Mouse (Mus musculus) intestine, embryonic 14.5 days (tissue): ENCODE measurements at regions not wholly inside any gene's neighbourhood (a gene's known extent, or its start where the extent isn't known, plus 50 kb on each side); places are given as distances from the start of the nearest gene placed in this dataset.

ENCODE experiments used
- ATAC-seq: fragments of 200-750 bp; cut with Nextera tagmentation; replicated peaks from 2 replicates; pipeline ENCODE4 v1.8.0; 2017; ENCODE audit warnings: low read depth, moderate number of reproducible peaks, moderate TSS enrichment, moderate library complexity; ENCODE audit not compliant: low FRiP score, low TSS enrichment
- DNase-seq: peaks from one replicate; pipeline ENCODE4 v3.0.0-alpha.2; 2018; ENCODE audit warnings: low spot score
- H3K27ac ChIP-seq: fragments of 300-500 bp; sonication (generic); 2 replicates; pipeline ENCODE4 v1.5.1; 2014; ENCODE audit warnings: low read depth, mild to moderate bottlenecking, control low read depth
- H3K27me3 ChIP-seq: fragments of 300-500 bp; sonication (generic); replicated peaks from 2 replicates; pipeline ENCODE4 v1.6.1; 2014; ENCODE audit warnings: low read length, control low read depth; ENCODE audit not compliant: control insufficient read depth, insufficient read depth
- H3K36me3 ChIP-seq: fragments of 300-500 bp; sonication (generic); 2 replicates; pipeline ENCODE4 v1.6.1; 2014; ENCODE audit warnings: low read length, control low read depth; ENCODE audit not compliant: control insufficient read depth, insufficient read depth
- H3K4me1 ChIP-seq: fragments of 300-500 bp; sonication (generic); replicated peaks from 2 replicates; pipeline ENCODE4 v1.6.1; 2014; ENCODE audit warnings: low read length, control low read depth, mixed read lengths; ENCODE audit not compliant: control insufficient read depth, insufficient read depth
- H3K4me2 ChIP-seq: fragments of 300-500 bp; sonication (generic); 2 replicates; pipeline ENCODE4 v1.6.1; 2014; ENCODE audit warnings: low read length
- H3K4me3 ChIP-seq: fragments of 300-500 bp; sonication (generic); 2 replicates; pipeline ENCODE4 v1.5.1; 2014; ENCODE audit warnings: low read depth, low read length, control low read depth, mixed read lengths
- H3K9ac ChIP-seq: fragments of 300-500 bp; sonication (generic); 2 replicates; pipeline ENCODE4 v1.6.1; 2014; ENCODE audit warnings: mild to moderate bottlenecking, low read length
- H3K9me3 ChIP-seq: fragments of 300-500 bp; sonication (generic); 2 replicates; pipeline ENCODE4 v1.6.1; 2016; ENCODE audit warnings: low read length, control low read depth; ENCODE audit not compliant: control insufficient read depth
- WGBS: fragments of 180-500 bp; shearing (Covaris S2); extraction: QIAGEN DNeasy Blood & Tissue Kit; methylation state at CpG from one replicate; pipeline ENCODE4 v1.1.7; 2014; 5-methylcytosine and 5-hydroxymethylcytosine counted together

DNA sequence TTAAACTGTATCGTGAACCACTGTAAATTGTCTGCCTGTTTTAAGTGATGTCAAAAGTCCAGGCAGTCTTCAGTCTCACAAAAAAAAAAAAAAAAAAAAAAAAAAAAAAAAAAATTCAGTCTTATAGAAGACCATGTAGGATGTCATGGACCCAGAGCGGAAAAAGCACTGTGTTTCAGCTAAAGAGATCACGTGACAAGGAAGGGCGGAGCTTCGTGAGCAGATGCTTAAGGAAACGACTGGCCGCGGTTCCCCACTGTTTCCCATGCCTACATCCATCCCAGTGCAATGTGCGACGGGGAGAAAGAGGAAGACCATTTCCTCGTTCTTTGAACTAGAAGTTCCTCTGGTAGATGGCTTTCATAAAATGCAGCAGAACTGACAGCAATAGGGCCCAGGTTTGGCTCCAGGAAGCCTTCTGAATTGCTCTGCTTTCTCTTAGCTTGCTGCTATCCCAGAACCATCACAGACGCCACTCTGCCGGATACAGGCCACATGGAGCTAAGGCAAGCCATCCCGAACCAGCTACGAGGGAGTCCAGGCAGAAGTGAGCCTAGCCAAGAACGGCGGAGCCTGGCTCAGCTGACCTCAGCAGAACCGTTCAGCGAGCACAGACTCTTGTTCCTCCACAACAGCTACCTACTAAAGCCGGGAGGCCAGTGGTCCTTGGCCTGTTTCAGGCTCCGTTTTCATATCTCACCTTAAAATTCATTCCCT is 117.6 kb downstream of the Hlx start:
- Histone ChIP-seq H3K4me3 (no peak overlapping the region), H3K27me3 (no peaks in the 10 kb centered on the region), H3K4me1 (no peaks in the 10 kb centered on the region), H3K27ac (no peak overlapping the region), H3K9ac (no peak overlapping the region), H3K4me2 (no peak overlapping the region), H3K36me3 (no peaks in the 10 kb centered on the region), H3K9me3 (no peaks in the 10 kb centered on the region)
- WGBS, result 78% methylated on average over 21 of the region's 21 CpGs
- ATAC-seq (no peak), DNase-seq (no peak)

DNA sequence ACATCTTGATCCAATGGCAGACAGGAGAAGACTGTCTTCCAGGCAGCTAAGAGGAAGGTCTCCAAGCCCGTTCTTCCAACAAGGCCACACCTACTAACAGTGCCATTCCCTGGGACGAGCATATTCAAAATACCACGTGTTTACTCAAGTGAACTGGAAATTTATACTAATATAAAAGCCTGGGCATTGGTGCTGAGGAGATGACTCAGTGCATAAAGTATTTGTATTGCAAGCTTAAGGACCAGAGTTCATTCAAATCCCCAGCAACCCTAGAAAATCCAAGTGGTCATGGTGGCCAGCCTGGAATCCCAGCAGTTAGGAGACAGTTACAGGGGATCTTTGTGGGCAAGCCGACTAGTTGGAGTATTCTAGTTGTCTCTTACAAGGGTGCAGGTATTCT is 119.5 kb downstream of the Hlx start:
- no peaks in the 10 kb centered on the region for H3K27me3 ChIP-seq
- no peak overlapping the region for H3K27ac ChIP-seq
- H3K9ac ChIP-seq, result no peak overlapping the region
- ATAC-seq (no peak), DNase-seq (no peak)
- no peak overlapping the region for H3K4me3 ChIP-seq
- WGBS, result 71% methylated on average over 4 of the region's 4 CpGs
- no peaks in the 10 kb centered on the region for H3K36me3 ChIP-seq
- no peaks in the 10 kb centered on the region for H3K4me1 ChIP-seq
- no peaks in the 10 kb centered on the region for H3K9me3 ChIP-seq
- H3K4me2 ChIP-seq, result no peak overlapping the region

DNA sequence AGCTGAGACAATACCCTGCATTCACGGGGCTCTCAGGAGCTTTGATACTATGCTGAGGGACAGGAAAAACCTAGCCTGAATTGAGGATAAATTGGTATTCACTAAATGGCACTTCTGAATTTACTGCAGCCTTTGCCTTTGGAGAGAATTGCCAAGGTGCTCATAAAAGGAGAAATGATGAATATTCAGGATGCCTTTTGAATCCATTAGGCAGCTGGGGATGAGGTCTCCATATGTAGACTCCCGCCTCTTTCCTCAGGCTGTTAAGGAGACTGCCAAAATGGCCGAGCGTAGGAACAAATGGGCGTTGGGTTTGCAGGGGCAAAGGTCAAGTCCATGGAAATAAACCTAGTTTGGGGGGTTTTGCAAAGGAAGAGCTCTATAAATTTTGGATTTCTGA is 123.5 kb downstream of the Hlx start:
- WGBS, result 68% methylated on average over 5 of the region's 5 CpGs
- Histone ChIP-seq H3K27me3 (no peaks in the 10 kb centered on the region), H3K4me3 (no peak overlapping the region), H3K9ac (no peak overlapping the region), H3K4me2 (no peak overlapping the region), H3K4me1 (no peaks in the 10 kb centered on the region), H3K9me3 (no peaks in the 10 kb centered on the region), H3K36me3 (no peaks in the 10 kb centered on the region), H3K27ac (no peak overlapping the region)
- ATAC-seq (no peak), DNase-seq (no peak)

DNA sequence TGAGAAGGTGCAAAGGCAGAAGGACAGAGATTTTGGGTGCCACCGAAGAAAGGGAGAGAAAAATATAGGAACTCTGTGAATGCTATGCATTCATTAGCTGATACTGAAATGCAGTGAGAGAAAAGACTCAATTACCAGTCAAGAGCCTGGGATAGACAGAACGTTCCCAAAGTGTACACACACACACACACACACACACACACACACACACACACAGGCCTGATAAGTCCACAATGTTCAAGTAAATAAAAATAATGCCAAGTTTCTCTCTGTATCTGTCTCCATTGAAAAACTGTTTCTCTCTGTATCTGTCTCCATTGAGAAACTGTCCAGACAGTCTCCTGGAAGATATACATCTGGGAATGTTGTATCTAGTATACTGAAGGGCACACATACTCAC is 124.1 kb downstream of the Hlx start:
- DNase-seq, result no peak
- H3K9ac ChIP-seq, result no peak overlapping the region
- H3K4me1 ChIP-seq, result no peaks in the 10 kb centered on the region
- H3K27ac ChIP-seq, result no peak overlapping the region
- H3K4me2 ChIP-seq, result no peak overlapping the region
- no peaks in the 10 kb centered on the region for H3K9me3 ChIP-seq
- 76% methylated on average over 2 of the region's 2 CpGs for WGBS
- ATAC-seq, result no peak
- H3K36me3 ChIP-seq, result no peaks in the 10 kb centered on the region
- no peak overlapping the region for H3K4me3 ChIP-seq
- no peaks in the 10 kb centered on the region for H3K27me3 ChIP-seq

DNA sequence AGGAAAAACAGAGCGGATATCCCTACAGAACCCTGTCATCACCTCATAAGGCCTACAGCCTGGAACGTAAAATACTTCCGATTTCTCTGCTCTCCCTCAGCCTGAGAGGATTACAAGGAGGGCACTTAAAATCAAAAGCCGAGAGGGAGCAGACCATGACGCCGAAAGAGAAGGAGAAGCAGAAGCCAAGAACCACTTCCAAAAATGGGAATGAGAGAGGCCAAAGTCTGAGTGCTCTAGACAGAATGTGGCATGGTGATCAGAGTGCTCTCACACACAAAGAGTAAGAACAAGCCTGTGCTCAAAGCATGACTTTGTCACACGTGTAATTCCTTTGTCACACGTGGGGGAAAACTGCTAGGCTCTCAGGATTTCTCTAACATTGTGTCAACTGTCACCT is 125.9 kb downstream of the Hlx start:
- WGBS, result 82% methylated on average over 8 of the region's 8 CpGs
- Histone ChIP-seq H3K27me3 (no peaks in the 10 kb centered on the region), H3K4me3 (no peak overlapping the region), H3K36me3 (no peaks in the 10 kb centered on the region), H3K27ac (no peak overlapping the region), H3K9me3 (no peaks in the 10 kb centered on the region), H3K4me1 (no peaks in the 10 kb centered on the region), H3K9ac (no peak overlapping the region), H3K4me2 (no peak overlapping the region)
- no peak for ATAC-seq
- DNase-seq, result no peak

DNA sequence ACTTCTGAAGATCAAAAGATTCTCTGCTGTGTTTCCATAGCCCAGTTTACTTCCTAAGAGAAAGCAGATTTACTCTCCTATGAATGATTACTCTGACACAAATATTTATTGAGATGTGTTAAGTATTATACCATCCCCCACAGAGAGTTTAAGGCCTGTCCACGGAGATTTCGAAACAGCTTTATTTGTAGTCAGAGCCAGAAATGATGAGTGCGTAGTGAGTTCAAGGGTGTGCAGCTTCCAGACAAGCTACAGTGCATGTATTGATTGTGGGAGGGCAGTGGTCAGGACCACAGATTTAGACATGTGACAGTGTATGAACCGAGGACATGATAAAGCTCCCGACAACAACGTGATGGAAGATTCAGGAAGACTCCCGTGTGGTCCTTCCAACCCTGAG is 126.8 kb downstream of the Hlx start:
- Histone ChIP-seq H3K4me3 (no peak overlapping the region), H3K4me1 (no peaks in the 10 kb centered on the region), H3K36me3 (no peaks in the 10 kb centered on the region), H3K9me3 (no peaks in the 10 kb centered on the region), H3K27me3 (no peaks in the 10 kb centered on the region), H3K9ac (no peak overlapping the region), H3K4me2 (no peak overlapping the region), H3K27ac (no peak overlapping the region)
- DNase-seq (no peak), ATAC-seq (no peak)
- WGBS, result 75% methylated on average over 7 of the region's 7 CpGs

DNA sequence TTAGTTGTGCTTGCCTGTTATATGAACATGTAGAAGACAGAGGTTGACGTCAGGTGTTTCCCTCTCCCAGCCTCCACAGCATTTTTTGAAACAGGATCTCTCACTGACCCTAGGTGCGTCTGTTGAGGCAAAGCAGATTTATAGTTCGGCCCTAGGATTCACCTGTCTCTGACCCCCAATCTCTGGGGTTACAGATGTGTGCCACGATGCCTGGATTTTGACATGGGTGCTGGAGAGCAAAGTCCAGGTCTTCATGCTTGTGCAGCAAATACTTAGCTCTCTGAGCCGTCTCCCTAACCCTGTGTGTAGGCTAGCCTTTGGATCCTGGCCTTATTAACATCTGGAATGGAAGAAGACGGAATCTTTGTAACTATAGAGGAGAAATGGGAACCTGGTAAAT is 129.3 kb downstream of the Hlx start:
- Histone ChIP-seq H3K9me3 (no peaks in the 10 kb centered on the region), H3K4me1 (no peaks in the 10 kb centered on the region), H3K4me3 (no peak overlapping the region), H3K27ac (no peak overlapping the region), H3K9ac (no peak overlapping the region), H3K27me3 (no peaks in the 10 kb centered on the region), H3K4me2 (no peak overlapping the region), H3K36me3 (no peaks in the 10 kb centered on the region)
- DNase-seq (no peak), ATAC-seq (no peak)
- 76% methylated on average over 6 of the region's 6 CpGs for WGBS

DNA sequence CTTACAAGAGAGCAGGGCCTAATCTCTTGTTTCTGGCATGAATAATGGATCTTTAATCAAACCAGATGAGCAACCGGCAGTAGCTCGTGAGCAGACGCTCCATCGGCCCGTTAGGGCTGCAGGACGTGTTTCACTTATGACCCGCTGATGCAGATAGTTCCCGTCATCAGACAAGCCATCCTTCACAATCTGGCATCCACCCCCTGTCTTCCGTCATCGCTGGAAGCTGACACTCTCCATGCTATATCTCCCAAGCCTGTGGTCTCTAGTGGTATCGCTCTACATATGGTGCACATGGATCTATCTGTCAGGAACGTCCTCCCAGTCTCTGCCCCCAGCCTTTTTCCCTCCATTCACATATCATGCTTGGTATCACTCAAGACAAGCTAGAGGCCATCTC is 137.0 kb downstream of the Hlx start:
- ATAC-seq, result no peak
- Histone ChIP-seq H3K9ac (no peak overlapping the region), H3K9me3 (no peaks in the 10 kb centered on the region), H3K27me3 (no peaks in the 10 kb centered on the region), H3K36me3 (no peaks in the 10 kb centered on the region), H3K27ac (no peak overlapping the region), H3K4me1 (peaks cover 2% of the 10 kb centered on the region; the same call in 1 of the 2 replicates), H3K4me3 (no peak overlapping the region), H3K4me2 (peak overlapping the region; percentile 16; the same call in 1 of the 2 replicates)
- DNase-seq, result no peak
- WGBS, result 51% methylated on average over 12 of the region's 12 CpGs

DNA sequence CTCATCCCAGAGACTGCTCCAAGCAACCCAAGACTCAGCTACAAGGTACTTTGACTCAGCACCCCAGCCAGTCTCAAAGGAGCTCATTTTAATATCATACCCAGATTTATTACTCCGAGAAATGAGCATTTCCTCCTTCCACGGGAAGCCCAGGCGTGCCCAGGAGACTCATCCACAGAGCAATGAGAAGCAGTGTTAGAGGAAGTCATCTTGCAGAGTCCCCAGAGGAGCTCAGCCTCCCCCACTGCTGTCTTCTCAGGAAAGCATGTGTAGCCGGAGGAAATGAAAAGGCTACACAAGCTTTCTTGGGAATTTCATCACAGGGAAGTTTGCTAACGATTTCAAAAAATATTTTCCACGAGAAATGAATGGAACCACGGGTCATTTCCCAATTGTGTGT is 141.8 kb downstream of the Hlx start:
- H3K27me3 ChIP-seq, result no peaks in the 10 kb centered on the region
- ATAC-seq, result no peak
- no peak overlapping the region for H3K4me3 ChIP-seq
- no peaks in the 10 kb centered on the region for H3K9me3 ChIP-seq
- 67% methylated on average over 7 of the region's 7 CpGs for WGBS
- H3K9ac ChIP-seq, result no peak overlapping the region
- DNase-seq, result no peak
- H3K4me2 ChIP-seq, result no peak overlapping the region
- peaks cover 2% of the 10 kb centered on the region; the same call in 1 of the 2 replicates for H3K4me1 ChIP-seq
- no peaks in the 10 kb centered on the region for H3K36me3 ChIP-seq
- no peak overlapping the region for H3K27ac ChIP-seq
